Mouse (Mus musculus): Measurements from ENCODE around the gene Ahcy.

GRCm38 (mm10) chr2:155057361-155057760 lies 16.9 kb downstream of the Ahcy start:
- no peak for TF ChIP-seq CTCF (IDR thresholded peaks at IDR 0.05; ENCODE audit: borderline replicate concordance, extremely low read depth, insufficient read depth, insufficient read length)
- no peak for TF ChIP-seq POLR2A (IDR thresholded peaks at IDR 0.05; ENCODE audit: borderline replicate concordance, extremely low read depth, insufficient read depth, insufficient read length, poor library complexity, severe bottlenecking)

All from brain, embryonic 14.5 days (tissue).